Mouse (Mus musculus) spleen, adult 18-20 months (tissue): Measurements from ENCODE around the gene Bmp2k.

Experiments
- DNase-seq, 2 experiments: peaks; one replicate each; pipeline ENCODE4 v3.0.0; 2022; ENCODE audit warnings: mixed read lengths in 2 of 2

Bmp2k gene

GRCm38 (mm10) chr5:97110697-97111096, 113.2 kb downstream of the Bmp2k start:
- DNase-seq: no peak

DNA sequence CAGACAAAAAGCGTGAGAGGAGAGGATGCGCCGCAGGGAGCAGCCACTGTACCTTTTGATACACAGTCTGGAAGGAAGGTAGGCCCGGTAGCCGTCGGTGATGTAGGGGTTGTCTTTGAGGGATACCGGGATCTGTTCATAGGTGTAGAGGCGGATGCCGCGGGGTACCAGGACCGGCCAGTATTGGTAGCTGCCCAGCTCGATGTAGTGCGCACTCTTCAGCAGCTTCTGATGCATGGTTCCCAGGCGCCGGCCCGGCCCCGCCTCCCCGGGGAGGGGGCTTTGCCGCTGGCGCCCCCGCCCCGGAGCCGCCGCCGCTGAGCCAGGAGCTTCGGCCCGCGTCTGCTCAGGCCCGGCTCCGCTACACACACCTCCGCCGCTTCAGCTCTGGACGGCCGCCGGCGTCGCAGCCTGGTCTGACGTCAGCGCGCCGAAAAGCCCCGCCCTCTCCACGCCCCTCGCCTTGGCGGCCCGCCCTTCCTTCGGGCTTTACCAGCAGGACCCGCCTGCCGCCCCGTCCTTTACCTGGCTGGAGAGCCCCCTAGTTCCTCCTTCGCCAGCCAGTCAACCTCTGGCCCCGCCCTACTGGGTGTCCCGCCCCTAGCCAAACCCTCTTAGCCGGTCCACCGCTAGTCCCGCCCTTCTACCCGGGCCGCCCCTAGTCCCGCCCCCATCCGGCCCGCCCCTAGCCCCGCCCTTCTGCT, 113.9 kb downstream of the Bmp2k start, which contains the start of gene Paqr3:
TSS of gene Paqr3 (minus strand) at position 390 of the 704 bp plus-strand sequence.
- DNase-seq: peak; percentile 96 to 98

DNA sequence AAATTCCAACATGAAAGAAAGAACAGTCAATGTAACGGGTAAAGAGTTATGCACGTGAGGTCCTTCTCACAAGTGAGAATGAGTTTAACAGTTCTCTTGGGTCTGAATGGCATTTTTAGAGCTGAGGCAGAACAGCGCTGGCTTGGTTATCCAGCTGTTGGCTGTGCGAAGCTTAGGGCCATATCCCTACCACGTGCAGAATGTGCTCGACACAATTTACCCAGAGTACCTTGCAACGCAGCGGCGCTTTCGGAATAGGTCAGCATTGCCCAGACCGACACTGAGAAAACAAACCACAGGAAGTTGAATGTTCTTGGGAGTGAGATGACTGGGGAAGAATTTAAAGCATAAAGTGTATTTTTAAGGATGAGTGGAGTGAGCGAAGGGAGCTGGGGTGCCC, 127.5 kb downstream of the Bmp2k start:
- DNase-seq: no peak

DNA sequence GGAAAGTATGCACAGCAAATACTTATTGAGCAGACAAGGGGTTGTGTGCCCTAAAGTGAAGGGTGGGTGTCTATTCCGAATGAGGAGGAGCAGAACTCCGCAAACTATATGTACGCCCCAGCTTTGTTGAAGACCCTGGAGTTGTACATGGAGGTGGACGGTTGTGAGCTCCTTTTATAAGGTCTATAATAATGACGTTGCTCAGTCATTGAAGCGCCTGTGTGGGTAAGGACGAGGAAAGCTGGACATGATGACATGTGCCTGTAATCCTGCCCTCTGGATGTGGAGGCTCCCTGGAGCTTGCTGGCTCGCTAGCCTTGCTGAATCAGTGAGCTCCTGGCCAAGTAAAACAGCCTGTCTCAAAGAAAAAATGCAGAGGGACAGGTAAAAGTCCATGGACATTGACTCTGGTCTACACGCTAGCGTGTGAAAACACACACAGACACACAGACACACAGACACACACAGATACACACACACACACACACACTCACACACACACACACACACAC, 128.0 kb downstream of the Bmp2k start:
- no peak for DNase-seq

GRCm38 (mm10) chr5:97126005-97126404, 128.5 kb downstream of the Bmp2k start:
- no peak for DNase-seq

GRCm38 (mm10) chr5:97127284-97127683, 129.8 kb downstream of the Bmp2k start:
- no peak for DNase-seq

- DNase-seq: peak in 1 of 2 experiments; percentile 26
These were observed 131.0 kb downstream of the Bmp2k start for GRCm38 (mm10) chr5:97128242-97129226.

- DNase-seq: no peak
These were observed 132.1 kb downstream of the Bmp2k start for GRCm38 (mm10) chr5:97129589-97129988.

DNA sequence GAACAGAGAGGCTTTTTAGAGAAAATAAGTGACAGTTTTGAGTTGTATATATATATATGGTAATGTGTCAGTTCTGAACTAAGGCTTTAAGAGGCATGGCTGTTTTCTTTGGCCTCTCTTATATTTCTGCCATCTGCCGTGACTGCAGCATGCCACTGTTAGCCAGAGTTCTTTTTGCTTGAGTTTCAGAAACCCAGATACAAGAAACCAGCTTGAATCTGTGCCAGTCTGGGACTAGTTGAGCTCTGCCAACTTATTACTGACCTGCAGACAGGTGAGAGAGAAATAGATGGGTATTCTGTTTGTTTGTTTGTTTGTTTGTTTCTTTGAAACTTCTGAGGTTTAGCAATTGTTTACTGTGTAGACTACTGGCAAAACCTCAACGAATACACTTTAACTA, 137.8 kb downstream of the Bmp2k start:
- DNase-seq: no peak
